Mouse (Mus musculus) midbrain, embryonic 11.5 days (tissue): Measurements from ENCODE around the gene Gm10642. TPM values are rescaled to one million over a fixed set of nuclear protein-coding genes. Genes with fewer than 3 reads are reported as not detected.

ENCODE experiments used
- ATAC-seq: fragments of 200-750 bp; cut with Nextera tagmentation; 2 replicates; pipeline ENCODE4 v1.8.0; 2017; ENCODE audit warnings: moderate TSS enrichment, moderate library complexity; ENCODE audit not compliant: low FRiP score
- DNase-seq: peaks from one replicate; pipeline ENCODE4 v3.0.0; 2015; ENCODE audit warnings: low spot score; ENCODE audit errors: missing footprints
- H3K27ac ChIP-seq: fragments of 300-500 bp; sonication (generic); 2 replicates; pipeline ENCODE4 v1.5.1; 2014; ENCODE audit warnings: low read depth, low read length
- H3K27me3 ChIP-seq: fragments of 300-500 bp; sonication (generic); 2 replicates; pipeline ENCODE4 v1.6.1; 2014; ENCODE audit warnings: mild to moderate bottlenecking, low read length, moderate library complexity, mixed read lengths; ENCODE audit not compliant: control insufficient read depth, insufficient read depth
- H3K36me3 ChIP-seq: fragments of 300-500 bp; sonication (generic); 2 replicates; pipeline ENCODE4 v1.6.1; 2014; ENCODE audit warnings: mild to moderate bottlenecking, low read length, moderate library complexity, mixed read lengths; ENCODE audit not compliant: control insufficient read depth, insufficient read depth
- H3K4me1 ChIP-seq: fragments of 300-500 bp; sonication (generic); 2 replicates; pipeline ENCODE4 v1.6.1; 2014; ENCODE audit warnings: low read length; ENCODE audit not compliant: control insufficient read depth, insufficient read depth
- H3K4me2 ChIP-seq: fragments of 300-500 bp; sonication (generic); 2 replicates; pipeline ENCODE4 v1.6.1; 2014; ENCODE audit warnings: mild to moderate bottlenecking, moderate library complexity
- H3K4me3 ChIP-seq: fragments of 300-500 bp; sonication (generic); 2 replicates; pipeline ENCODE4 v1.5.1; 2014; ENCODE audit warnings: low read depth, low read length
- H3K9ac ChIP-seq: fragments of 300-500 bp; sonication (generic); 2 replicates; pipeline ENCODE4 v1.6.1; 2014; ENCODE audit warnings: low read length
- H3K9me3 ChIP-seq: fragments of 300-500 bp; sonication (generic); 2 replicates; pipeline ENCODE4 v1.6.1; 2016; ENCODE audit warnings: low read length; ENCODE audit not compliant: control insufficient read depth
- WGBS: fragments of 180-500 bp; shearing (Covaris S2); extraction: QIAGEN DNeasy Blood & Tissue Kit; methylation state at CpG from one replicate; pipeline ENCODE4 v1.1.7; 2014; 5-methylcytosine and 5-hydroxymethylcytosine counted together
- polyA plus RNA-seq: library from polyadenylated mRNA; unstranded; fragments of >200 nt; fragmentation: Nextera tagmentation; extraction: Ambion mirVana; gene quantifications from 2 replicates; pipeline ENCODE4 v1.2.1, GENCODE M21; 2014

Gene Gm10642
- 0.15 and 0.17 TPM in 2 replicates for polyA plus RNA-seq

GRCm38 (mm10) chr9:70656130-70657007, at the start of gene Gm10642:
TSS of gene Gm10642 (plus strand) at chr9:70656251.
- Histone ChIP-seq H3K4me3 (peak within 1 kb of the TSS; percentile 82), H3K27ac (peak within 1 kb of the TSS; percentile 87), H3K9ac (peak within 1 kb of the TSS; percentile 81), H3K4me2 (peak within 1 kb of the TSS; percentile 89), H3K36me3 (no peaks in the 10 kb centered on the region), H3K4me1 (peaks cover 10% of the 10 kb centered on the region; the same call in 1 of the 2 replicates), H3K9me3 (no peaks in the 10 kb centered on the region), H3K27me3 (no peaks in the 10 kb centered on the region)
- WGBS: under 1% methylated on average over 72 of the region's 72 CpGs
- ATAC-seq: peak; percentile 60
- peak; percentile 92 for DNase-seq

- Histone ChIP-seq H3K9ac (no peak overlapping the region), H3K27me3 (no peaks in the 10 kb centered on the region), H3K4me2 (no peak overlapping the region), H3K4me1 (no peaks in the 10 kb centered on the region), H3K9me3 (no peaks in the 10 kb centered on the region), H3K36me3 (no peaks in the 10 kb centered on the region), H3K4me3 (no peak overlapping the region), H3K27ac (no peak overlapping the region)
- 86% methylated on average over 3 of the region's 3 CpGs for WGBS
- no peak for ATAC-seq
- DNase-seq: no peak
Observed at GRCm38 (mm10) chr9:70611026-70611673, 44.9 kb upstream of the Gm10642 start.

- whole genome bisulfite sequencing: 88% methylated on average over 2 of the region's 2 CpGs
- Histone ChIP-seq H3K27me3 (no peaks in the 10 kb centered on the region), H3K9ac (no peak overlapping the region), H3K36me3 (no peaks in the 10 kb centered on the region), H3K9me3 (no peaks in the 10 kb centered on the region), H3K4me1 (no peaks in the 10 kb centered on the region), H3K4me3 (no peak overlapping the region), H3K27ac (no peak overlapping the region), H3K4me2 (no peak overlapping the region)
- no peak for DNase-seq
- no peak for ATAC-seq
Observed at GRCm38 (mm10) chr9:70629711-70630110, 26.3 kb upstream of the Gm10642 start.

- Histone ChIP-seq H3K4me1 (no peaks in the 10 kb centered on the region), H3K4me2 (no peak overlapping the region), H3K4me3 (no peak overlapping the region), H3K27ac (no peak overlapping the region), H3K27me3 (no peaks in the 10 kb centered on the region), H3K36me3 (no peaks in the 10 kb centered on the region), H3K9ac (no peak overlapping the region), H3K9me3 (no peaks in the 10 kb centered on the region)
- ATAC-seq (no peak), DNase-seq (no peak)
- WGBS: 29% methylated on average over 5 of the region's 5 CpGs
Observed at GRCm38 (mm10) chr9:70631665-70632064, 24.4 kb upstream of the Gm10642 start.

- WGBS: 84% methylated on average over 2 of the region's 2 CpGs
- Histone ChIP-seq H3K9me3 (no peaks in the 10 kb centered on the region), H3K27ac (no peak overlapping the region)
Observed at GRCm38 (mm10) chr9:70636748-70637147, 19.3 kb upstream of the Gm10642 start.

GRCm38 (mm10) chr9:70650260-70650659, 5.8 kb upstream of the Gm10642 start:
- H3K36me3 ChIP-seq: no peaks in the 10 kb centered on the region
- no peak for ATAC-seq
- peaks cover 4% of the 10 kb centered on the region; the same call in 1 of the 2 replicates for H3K4me1 ChIP-seq
- H3K27ac ChIP-seq: no peak overlapping the region
- no peaks in the 10 kb centered on the region for H3K27me3 ChIP-seq
- no peak overlapping the region for H3K9ac ChIP-seq
- H3K4me3 ChIP-seq: no peak overlapping the region
- no peak for DNase-seq
- no peak overlapping the region for H3K4me2 ChIP-seq
- no peaks in the 10 kb centered on the region for H3K9me3 ChIP-seq
- WGBS: 82% methylated on average over 2 of the region's 2 CpGs

More at GRCm38 (mm10) chr9:70636748-70637147, 19.3 kb upstream of the Gm10642 start:
- no peak overlapping the region for H3K4me2 ChIP-seq
- H3K9ac ChIP-seq: no peak overlapping the region
- DNase-seq: no peak
- no peaks in the 10 kb centered on the region for H3K4me1 ChIP-seq
- no peak overlapping the region for H3K4me3 ChIP-seq
- ATAC-seq: no peak
- no peaks in the 10 kb centered on the region for H3K27me3 ChIP-seq
- H3K36me3 ChIP-seq: no peaks in the 10 kb centered on the region

- peaks cover 6% of the 10 kb centered on the region; the same call in 1 of the 2 replicates for H3K4me1 ChIP-seq
- no peak overlapping the region for H3K27ac ChIP-seq
- no peak overlapping the region for H3K4me2 ChIP-seq
- H3K9ac ChIP-seq: no peak overlapping the region
- ATAC-seq (no peak), DNase-seq (no peak)
- WGBS: 93% methylated on average over 1 of the region's 1 CpGs
- no peaks in the 10 kb centered on the region for H3K27me3 ChIP-seq
- no peaks in the 10 kb centered on the region for H3K36me3 ChIP-seq
- no peaks in the 10 kb centered on the region for H3K9me3 ChIP-seq
- H3K4me3 ChIP-seq: no peak overlapping the region
Observed at GRCm38 (mm10) chr9:70650994-70651393, 5.1 kb upstream of the Gm10642 start.

- no peak for ATAC-seq
- Histone ChIP-seq H3K4me1 (peaks cover 10% of the 10 kb centered on the region; the same call in 1 of the 2 replicates), H3K4me3 (no peak overlapping the region), H3K27ac (no peak overlapping the region), H3K27me3 (no peaks in the 10 kb centered on the region), H3K4me2 (no peak overlapping the region), H3K9me3 (no peaks in the 10 kb centered on the region), H3K9ac (no peak overlapping the region), H3K36me3 (no peaks in the 10 kb centered on the region)
- 76% methylated on average over 2 of the region's 2 CpGs for WGBS
- no peak for DNase-seq
Observed at GRCm38 (mm10) chr9:70652221-70652620, 3.8 kb upstream of the Gm10642 start.

- H3K4me1 ChIP-seq: peaks cover 10% of the 10 kb centered on the region; the same call in 1 of the 2 replicates
- 84% methylated on average over 2 of the region's 2 CpGs for WGBS
- H3K27me3 ChIP-seq: no peaks in the 10 kb centered on the region
- no peaks in the 10 kb centered on the region for H3K36me3 ChIP-seq
- DNase-seq: no peak
- H3K9me3 ChIP-seq: no peaks in the 10 kb centered on the region
- no peak overlapping the region for H3K4me3 ChIP-seq
- H3K4me2 ChIP-seq: peak overlapping the region; percentile 15
- H3K27ac ChIP-seq: no peak overlapping the region
- H3K9ac ChIP-seq: no peak overlapping the region
- ATAC-seq: no peak
Observed at GRCm38 (mm10) chr9:70653875-70654274, 2.2 kb upstream of the Gm10642 start.
